Mouse (Mus musculus): ENCODE results near the gene Milr1. TPM values are rescaled to one million over a fixed set of nuclear protein-coding genes. Genes with fewer than 3 reads are reported as not detected.
A peak's percentile ranks its signal among the peaks of the same experiment; 100 is the strongest.
"Not testable (repeated sequence)": the region's sequence is repeated elsewhere in the genome, so short reads cannot be mapped to it uniquely, and the experiment has no call there.

The Milr1 gene
- polyA plus RNA-seq, 1 experiment from 2014 or later = 0.46 TPM

DNA sequence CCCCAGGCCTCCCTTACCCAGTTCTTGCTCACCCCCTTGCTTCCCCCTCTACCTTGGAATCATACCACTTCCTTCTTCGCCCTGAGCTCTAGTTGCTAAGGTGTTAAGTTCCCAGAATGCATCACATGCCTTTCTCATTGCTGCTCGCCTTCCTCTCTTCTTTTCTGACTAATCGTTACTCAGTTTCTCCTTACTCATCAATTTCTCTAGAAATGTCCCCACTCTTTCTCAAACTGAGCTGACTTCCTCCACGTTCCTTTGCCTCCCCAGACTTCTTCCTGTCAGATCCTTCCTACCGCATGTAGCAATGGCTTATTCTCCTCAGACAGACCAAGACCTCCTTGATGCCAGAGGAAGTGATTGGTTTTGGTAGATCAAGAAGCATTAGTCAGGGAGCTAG is 34.5 kb upstream of the Milr1 start:
- 84% methylated on average over 5 of the region's 5 CpGs for WGBS

DNA sequence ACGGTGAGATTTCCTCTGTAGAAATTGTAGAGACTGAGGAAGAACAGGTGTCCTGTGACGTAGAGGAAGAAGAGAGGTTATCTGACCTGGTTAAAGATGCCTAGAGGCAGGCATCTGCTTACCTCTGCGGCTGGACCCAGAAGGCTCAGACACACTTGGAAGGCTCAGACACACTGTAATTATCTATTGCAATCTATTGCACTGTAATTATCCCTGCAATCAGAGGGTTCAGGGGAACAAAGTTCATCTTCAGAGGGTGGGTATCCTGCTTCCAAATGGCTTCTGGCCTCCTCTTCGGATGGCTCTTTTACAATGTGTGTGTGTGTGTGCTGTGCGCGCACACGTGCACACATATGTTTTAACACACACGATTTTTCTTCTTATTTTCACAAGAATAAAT is 30.6 kb upstream of the Milr1 start:
- 85% methylated on average over 8 of the region's 8 CpGs for WGBS
- 0 out of 2 replicates have a peak, but pooled peaks cover 2% of the 10 kb centered on the region for H3K4me1 ChIP-seq
- no peak for ATAC-seq (ENCODE audit: low FRiP score)
- H3K9me3 ChIP-seq (replicated peaks) = no peaks in the 10 kb centered on the region
- no peak overlapping the region for H3K9ac ChIP-seq (replicated peaks)
- no peak overlapping the region for H3K4me2 ChIP-seq
- H3K27me3 ChIP-seq (replicated peaks) = no peaks in the 10 kb centered on the region
- H3K36me3 ChIP-seq = no peaks in the 10 kb centered on the region
- H3K27ac ChIP-seq (replicated peaks) = no peak overlapping the region
- H3K4me3 ChIP-seq (replicated peaks) = no peak overlapping the region

More for the DNA sequence above, 34.5 kb upstream of the Milr1 start:
- Histone ChIP-seq H3K4me1 (no peaks in the 10 kb centered on the region), H3K36me3 (no peaks in the 10 kb centered on the region), H3K4me3 (replicated peaks) (no peak overlapping the region), H3K9me3 (replicated peaks) (no peaks in the 10 kb centered on the region), H3K27me3 (replicated peaks) (no peaks in the 10 kb centered on the region), H3K27ac (replicated peaks) (no peak overlapping the region), H3K9ac (replicated peaks) (no peak overlapping the region), H3K4me2 (no peak overlapping the region)
- ATAC-seq (ENCODE audit: low FRiP score) = no peak

- no peaks in the 10 kb centered on the region for H3K9me3 ChIP-seq (replicated peaks)
- H3K4me2 ChIP-seq = 0 out of 2 replicates have a peak overlapping the region, but pooled peaks have one; percentile 17
- no peak overlapping the region for H3K9ac ChIP-seq (replicated peaks)
- H3K4me1 ChIP-seq = peaks cover 7% of the 10 kb centered on the region; the same call in 1 of the 2 replicates
- H3K36me3 ChIP-seq = no peaks in the 10 kb centered on the region
- WGBS = 5% methylated on average over 7 of the region's 7 CpGs
- no peak overlapping the region for H3K4me3 ChIP-seq (replicated peaks)
- ATAC-seq (ENCODE audit: low FRiP score) = no peak
- no peak overlapping the region for H3K27ac ChIP-seq (replicated peaks)
- no peaks in the 10 kb centered on the region for H3K27me3 ChIP-seq (replicated peaks)
Measured at GRCm38 (mm10) chr11:106722831-106723361, 28.1 kb upstream of the Milr1 start.

DNA sequence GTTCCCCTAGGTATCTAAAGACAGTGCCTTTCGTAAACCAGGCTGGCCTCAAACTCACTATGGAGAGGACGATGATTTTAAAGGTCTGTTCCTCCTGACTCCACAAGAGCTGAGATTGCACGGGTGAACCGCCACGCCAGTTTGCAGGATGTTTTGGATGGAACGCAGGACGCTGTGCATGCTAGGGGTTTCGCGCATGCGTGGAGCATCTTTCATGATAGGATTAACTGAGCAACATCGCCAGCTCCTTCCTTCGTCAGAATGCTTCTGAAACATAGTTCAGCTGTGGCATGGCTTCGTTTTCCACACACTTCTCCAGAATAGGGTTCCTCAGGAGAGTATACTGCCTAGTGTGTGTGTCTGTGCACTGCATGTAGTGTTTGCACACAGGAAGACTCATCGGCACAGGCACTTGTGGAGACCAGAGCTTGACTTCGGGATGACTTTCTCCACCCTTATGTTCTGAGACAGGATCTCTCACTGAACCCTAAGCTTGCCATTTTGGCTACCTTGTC is 27.4 kb upstream of the Milr1 start:
- no peaks in the 10 kb centered on the region for H3K9me3 ChIP-seq (replicated peaks)
- H3K4me2 ChIP-seq = peak overlapping the region; percentile 17; the same call in 1 of the 2 replicates
- ATAC-seq (ENCODE audit: low FRiP score) = no peak
- H3K27me3 ChIP-seq (replicated peaks) = no peaks in the 10 kb centered on the region
- WGBS = 79% methylated on average over 15 of the region's 15 CpGs
- H3K36me3 ChIP-seq = no peaks in the 10 kb centered on the region
- H3K27ac ChIP-seq (replicated peaks) = no peak overlapping the region
- H3K9ac ChIP-seq (replicated peaks) = no peak overlapping the region
- H3K4me3 ChIP-seq (replicated peaks) = no peak overlapping the region
- H3K4me1 ChIP-seq = peaks cover 13% of the 10 kb centered on the region; the same call in 1 of the 2 replicates

- Histone ChIP-seq H3K9ac (replicated peaks) (no peak overlapping the region), H3K27me3 (replicated peaks) (no peaks in the 10 kb centered on the region), H3K4me1 (peaks cover 13% of the 10 kb centered on the region; the same call in 1 of the 2 replicates), H3K9me3 (replicated peaks) (no peaks in the 10 kb centered on the region), H3K36me3 (no peaks in the 10 kb centered on the region), H3K4me2 (no peak overlapping the region), H3K27ac (replicated peaks) (no peak overlapping the region), H3K4me3 (replicated peaks) (no peak overlapping the region)
- ATAC-seq (ENCODE audit: low FRiP score) = no peak
- 83% methylated on average over 10 of the region's 10 CpGs for WGBS
Measured at GRCm38 (mm10) chr11:106724176-106724915, 26.7 kb upstream of the Milr1 start.

DNA sequence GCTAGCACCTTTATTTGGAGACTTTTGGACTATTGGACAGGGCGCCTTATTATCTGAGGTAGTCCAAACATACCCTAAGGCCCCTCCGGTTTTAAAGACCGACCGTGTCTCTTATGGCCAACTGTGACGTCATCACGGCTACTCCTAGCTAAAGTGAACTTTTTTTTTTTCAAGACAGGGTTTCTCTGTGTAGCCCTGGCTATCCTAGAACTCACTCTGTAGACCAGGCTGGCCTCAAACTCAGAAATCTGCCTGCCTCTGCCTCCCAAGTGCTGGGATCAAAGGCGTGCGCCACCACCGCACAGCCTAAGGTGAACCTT is 26.1 kb upstream of the Milr1 start:
- not testable (repeated sequence) for H3K9me3 ChIP-seq (replicated peaks); H3K36me3 ChIP-seq; H3K4me2 ChIP-seq; H3K9ac ChIP-seq (replicated peaks); H3K27ac ChIP-seq (replicated peaks); ATAC-seq (ENCODE audit: low FRiP score); H3K27me3 ChIP-seq (replicated peaks); H3K4me3 ChIP-seq (replicated peaks)
- 95% methylated on average over 9 of the region's 9 CpGs for WGBS
- peaks cover 13% of the 10 kb centered on the region; the same call in 1 of the 2 replicates for H3K4me1 ChIP-seq

- ATAC-seq (ENCODE audit: low FRiP score) = no peak
Measured at GRCm38 (mm10) chr11:106727967-106728366, 23.1 kb upstream of the Milr1 start.

DNA sequence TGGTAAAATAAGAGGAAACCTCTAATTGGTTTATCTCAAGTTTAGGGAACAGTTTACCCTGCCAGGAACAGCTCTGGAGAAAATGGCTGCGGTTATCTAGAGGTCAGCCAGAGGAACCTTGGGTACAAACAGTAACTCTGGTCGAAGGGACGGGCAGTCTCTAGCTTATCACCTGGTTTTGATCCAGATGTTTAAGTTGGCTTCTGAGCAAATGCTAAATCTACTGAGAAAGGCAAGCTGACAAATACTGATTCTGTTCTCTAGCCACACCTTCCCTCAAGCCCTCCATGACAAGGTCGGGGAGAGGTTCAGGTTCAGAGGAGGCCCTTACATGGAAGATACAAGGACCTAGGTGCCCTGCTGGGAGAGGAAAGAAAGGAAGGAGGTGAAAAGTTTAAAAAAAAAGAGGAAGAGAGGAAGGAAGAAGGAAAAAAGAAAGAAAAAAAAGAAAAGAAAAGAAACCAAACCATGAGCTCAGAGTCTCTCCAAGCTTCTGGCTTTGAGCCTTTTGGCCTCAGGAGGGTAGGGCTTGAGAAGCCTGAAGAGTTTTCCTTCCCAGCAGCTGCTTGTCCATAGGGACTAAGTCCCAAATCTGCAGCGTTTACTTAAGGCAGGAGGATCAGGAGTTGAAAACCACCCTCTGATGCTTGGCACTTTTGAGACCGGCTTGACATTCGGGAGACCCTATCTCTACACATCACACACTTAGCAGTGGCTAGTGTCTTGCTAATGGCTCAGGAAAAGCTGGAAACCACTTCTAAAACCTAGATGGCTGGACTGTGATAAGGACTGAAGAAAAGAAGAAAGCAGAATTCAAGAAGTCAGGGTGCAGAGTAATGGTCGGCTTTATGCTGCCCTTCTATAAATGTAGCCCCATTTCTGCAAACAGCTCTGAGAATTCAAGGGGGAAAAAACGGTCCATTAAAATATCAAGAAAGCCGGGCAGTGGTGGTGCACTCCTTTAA is 22.3 kb upstream of the Milr1 start:
- Histone ChIP-seq H3K4me1 (peaks cover 11% of the 10 kb centered on the region; the same call in 1 of the 2 replicates), H3K27ac (replicated peaks) (no peak overlapping the region), H3K27me3 (replicated peaks) (no peaks in the 10 kb centered on the region), H3K4me3 (replicated peaks) (no peak overlapping the region), H3K4me2 (no peak overlapping the region), H3K36me3 (no peaks in the 10 kb centered on the region), H3K9me3 (replicated peaks) (no peaks in the 10 kb centered on the region), H3K9ac (replicated peaks) (no peak overlapping the region)
- ATAC-seq (ENCODE audit: low FRiP score) = no peak
- WGBS = 88% methylated on average over 10 of the region's 10 CpGs

More at GRCm38 (mm10) chr11:106727967-106728366, 23.1 kb upstream of the Milr1 start:
- H3K9me3 ChIP-seq (replicated peaks) = no peaks in the 10 kb centered on the region
- H3K27me3 ChIP-seq (replicated peaks) = no peaks in the 10 kb centered on the region
- H3K27ac ChIP-seq (replicated peaks) = no peak overlapping the region
- H3K4me2 ChIP-seq = no peak overlapping the region
- H3K4me1 ChIP-seq = peaks cover 11% of the 10 kb centered on the region; the same call in 1 of the 2 replicates
- no peak overlapping the region for H3K4me3 ChIP-seq (replicated peaks)
- 20% methylated on average over 5 of the region's 5 CpGs for WGBS
- H3K36me3 ChIP-seq = no peaks in the 10 kb centered on the region
- no peak overlapping the region for H3K9ac ChIP-seq (replicated peaks)

DNA sequence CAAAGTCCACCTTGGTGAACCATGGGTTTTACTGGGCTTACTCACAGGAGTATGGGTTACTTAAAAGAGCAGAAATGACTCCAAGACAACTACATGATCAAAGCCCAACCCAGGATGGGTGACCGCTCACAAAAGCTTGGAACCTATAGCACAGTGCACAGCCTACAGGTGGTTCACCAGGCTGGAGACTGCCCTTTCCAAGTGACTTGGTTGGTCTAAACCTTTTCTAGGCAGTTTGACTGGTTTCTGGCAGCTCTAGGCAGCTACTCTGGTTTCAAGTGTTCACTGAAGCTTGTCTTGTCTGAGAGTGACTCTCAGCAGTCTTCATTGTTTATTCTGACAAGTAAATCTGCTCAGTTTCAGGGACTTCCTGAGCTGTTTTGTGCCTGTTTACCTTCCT is 21.4 kb upstream of the Milr1 start:
- H3K9ac ChIP-seq (replicated peaks) = no peak overlapping the region
- no peaks in the 10 kb centered on the region for H3K9me3 ChIP-seq (replicated peaks)
- no peak for ATAC-seq (ENCODE audit: low FRiP score)
- 100% methylated on average over 1 of the region's 1 CpGs for WGBS
- H3K27me3 ChIP-seq (replicated peaks) = no peaks in the 10 kb centered on the region
- H3K27ac ChIP-seq (replicated peaks) = no peak overlapping the region
- peaks cover 11% of the 10 kb centered on the region; the same call in 1 of the 2 replicates for H3K4me1 ChIP-seq
- no peaks in the 10 kb centered on the region for H3K36me3 ChIP-seq
- no peak overlapping the region for H3K4me2 ChIP-seq
- H3K4me3 ChIP-seq (replicated peaks) = no peak overlapping the region

- H3K27ac ChIP-seq (replicated peaks) = 0 out of 2 replicates have a peak overlapping the region, but pooled peaks have one; percentile 6
- H3K4me2 ChIP-seq = no peak overlapping the region
- 72% methylated on average over 4 of the region's 4 CpGs for WGBS
- no peaks in the 10 kb centered on the region for H3K27me3 ChIP-seq (replicated peaks)
- H3K36me3 ChIP-seq = no peaks in the 10 kb centered on the region
- no peak overlapping the region for H3K4me3 ChIP-seq (replicated peaks)
- no peaks in the 10 kb centered on the region for H3K9me3 ChIP-seq (replicated peaks)
- ATAC-seq (ENCODE audit: low FRiP score) = no peak
- H3K9ac ChIP-seq (replicated peaks) = no peak overlapping the region
- peaks cover 11% of the 10 kb centered on the region; the same call in 1 of the 2 replicates for H3K4me1 ChIP-seq
Measured at GRCm38 (mm10) chr11:106730714-106731113, 20.3 kb upstream of the Milr1 start.

DNA sequence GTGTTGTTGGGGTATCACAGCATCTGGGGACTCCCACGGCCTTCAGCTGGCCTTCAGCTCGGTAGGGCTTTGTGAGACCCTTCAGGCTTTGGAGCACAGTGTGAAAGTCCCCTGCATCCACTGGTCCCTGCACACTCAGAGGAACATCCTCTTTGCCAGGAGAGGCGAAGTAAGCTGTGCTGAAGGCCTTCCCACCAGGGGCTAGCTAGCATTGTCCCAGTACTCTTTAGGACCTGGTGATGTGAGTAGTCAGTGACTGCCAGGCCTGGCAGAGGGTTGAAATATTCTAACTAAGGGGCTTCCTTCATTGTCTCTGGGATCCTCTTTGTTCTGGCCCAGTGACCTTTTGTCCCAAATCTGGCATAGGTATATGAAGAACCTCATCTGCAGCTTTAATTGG is 14.4 kb upstream of the Milr1 start:
- peaks cover 24% of the 10 kb centered on the region for H3K4me1 ChIP-seq
- WGBS = 54% methylated on average over 3 of the region's 3 CpGs
- no peaks in the 10 kb centered on the region for H3K27me3 ChIP-seq (replicated peaks)
- H3K9me3 ChIP-seq (replicated peaks) = no peaks in the 10 kb centered on the region
- peak overlapping the region; percentile 80 for H3K27ac ChIP-seq (replicated peaks)
- ATAC-seq (ENCODE audit: low FRiP score) = no peak
- H3K9ac ChIP-seq (replicated peaks) = no peak overlapping the region
- H3K4me2 ChIP-seq = no peak overlapping the region
- H3K36me3 ChIP-seq = no peaks in the 10 kb centered on the region
- no peak overlapping the region for H3K4me3 ChIP-seq (replicated peaks)

All from neural tube, embryonic 15.5 days (tissue).